Mouse (Mus musculus): ENCODE results near the gene Ghr. TPM values are rescaled to one million over a fixed set of nuclear protein-coding genes. Genes with fewer than 3 reads are reported as not detected.

Gene Ghr
- polyA plus RNA-seq, 1 experiment from 2014 or later: 101 TPM

DNA sequence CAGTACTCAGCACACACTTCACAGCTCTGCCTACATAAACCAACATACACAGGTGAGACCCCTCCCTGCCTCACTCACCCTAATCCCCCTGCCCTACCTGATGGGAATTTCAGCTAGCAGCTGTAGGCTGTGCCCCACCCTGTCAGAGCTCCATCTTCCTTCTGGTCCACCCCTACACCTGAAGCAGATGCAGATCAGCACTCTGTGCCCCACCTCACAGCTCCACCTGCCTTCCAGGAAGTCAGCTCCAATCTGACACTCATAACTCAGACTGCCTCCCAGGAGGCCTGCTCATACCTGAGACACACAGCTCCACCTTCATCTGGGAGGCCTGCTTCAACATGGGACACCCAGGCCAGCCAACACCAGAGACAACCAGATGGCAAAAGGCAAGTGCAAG, 192.6 kb downstream of the Ghr start:
- Histone ChIP-seq H3K4me1 (replicated peaks; ENCODE audit: control insufficient read depth, insufficient read depth, low read length) (0 out of 2 replicates have a peak, but pooled peaks cover 4% of the 10 kb centered on the region), H3K27ac (ENCODE audit: low read length) (no peak overlapping the region), H3K9me3 (ENCODE audit: control insufficient read depth, low read length) (no peaks in the 10 kb centered on the region), H3K27me3 (ENCODE audit: control insufficient read depth, insufficient read depth, low read depth, low read length) (no peaks in the 10 kb centered on the region), H3K4me2 (ENCODE audit: low read depth, low read length) (no peak overlapping the region), H3K9ac (ENCODE audit: low read length) (no peak overlapping the region), H3K4me3 (ENCODE audit: low read length) (no peak overlapping the region), H3K36me3 (ENCODE audit: control insufficient read depth, insufficient read depth, low read length) (no peaks in the 10 kb centered on the region)
- ATAC-seq (ENCODE audit: low read depth): no peak

DNA sequence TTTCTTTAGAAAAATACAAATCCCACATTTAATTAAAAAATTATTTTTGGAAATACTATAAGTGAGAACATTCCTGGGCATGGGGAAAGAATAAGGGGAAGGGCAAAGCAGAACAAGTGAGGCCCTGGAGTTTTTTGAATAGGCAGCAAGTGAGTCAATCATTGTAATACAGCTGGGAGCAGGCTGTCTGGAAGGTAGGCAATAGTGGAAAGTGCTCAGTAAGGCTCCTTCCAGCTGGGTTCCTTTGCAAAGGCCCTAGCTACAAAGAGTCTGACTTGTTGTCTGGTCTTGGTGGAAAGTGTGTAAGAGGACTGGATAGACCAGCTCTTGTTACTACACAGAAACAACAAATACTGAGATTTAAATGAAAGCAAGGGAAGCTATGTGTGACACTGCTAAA, 194.3 kb downstream of the Ghr start:
- Histone ChIP-seq H3K4me3 (ENCODE audit: low read length) (no peak overlapping the region), H3K4me1 (replicated peaks; ENCODE audit: control insufficient read depth, insufficient read depth, low read length) (peaks cover 8% of the 10 kb centered on the region; the same call in 1 of the 2 replicates), H3K9me3 (ENCODE audit: control insufficient read depth, low read length) (no peaks in the 10 kb centered on the region), H3K4me2 (ENCODE audit: low read depth, low read length) (no peak overlapping the region), H3K36me3 (ENCODE audit: control insufficient read depth, insufficient read depth, low read length) (no peaks in the 10 kb centered on the region), H3K27me3 (ENCODE audit: control insufficient read depth, insufficient read depth, low read depth, low read length) (no peaks in the 10 kb centered on the region), H3K9ac (ENCODE audit: low read length) (no peak overlapping the region), H3K27ac (ENCODE audit: low read length) (0 out of 2 replicates have a peak overlapping the region, but pooled peaks have one; percentile 3)
- peak; percentile 34; the same call in 1 of the 2 replicates for ATAC-seq (ENCODE audit: low read depth)

DNA sequence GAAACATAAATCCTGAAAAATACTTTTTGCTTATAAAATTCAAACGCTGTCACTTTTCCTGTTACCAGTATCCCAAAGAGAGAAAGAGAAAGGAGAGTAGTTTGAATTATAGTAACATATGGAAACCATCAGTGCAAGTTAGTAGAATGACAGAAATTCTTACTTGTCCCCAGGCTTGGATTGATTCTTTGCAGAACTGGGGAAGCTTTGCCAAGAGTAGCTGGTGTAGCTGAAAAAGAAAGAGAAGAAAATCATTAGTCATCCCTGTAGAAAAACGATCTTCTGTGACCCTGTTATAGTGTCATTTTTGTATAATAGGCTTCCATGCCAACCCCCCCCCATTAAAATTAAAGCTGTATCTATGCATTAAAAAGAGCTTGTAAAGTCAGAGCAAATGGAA, 194.8 kb downstream of the Ghr start:
- 0 out of 2 replicates have a peak overlapping the region, but pooled peaks have one; percentile 3 for H3K27ac ChIP-seq (ENCODE audit: low read length)
- peak; percentile 70 for ATAC-seq (ENCODE audit: low read depth)
- no peak overlapping the region for H3K4me2 ChIP-seq (ENCODE audit: low read depth, low read length)
- H3K9me3 ChIP-seq (ENCODE audit: control insufficient read depth, low read length): no peaks in the 10 kb centered on the region
- 57% methylated on average over 2 of the region's 2 CpGs for WGBS
- H3K9ac ChIP-seq (ENCODE audit: low read length): no peak overlapping the region
- H3K4me3 ChIP-seq (ENCODE audit: low read length): no peak overlapping the region
- no peaks in the 10 kb centered on the region for H3K27me3 ChIP-seq (ENCODE audit: control insufficient read depth, insufficient read depth, low read depth, low read length)
- H3K36me3 ChIP-seq (ENCODE audit: control insufficient read depth, insufficient read depth, low read length): no peaks in the 10 kb centered on the region
- peaks cover 8% of the 10 kb centered on the region; the same call in 1 of the 2 replicates for H3K4me1 ChIP-seq (replicated peaks; ENCODE audit: control insufficient read depth, insufficient read depth, low read length)

DNA sequence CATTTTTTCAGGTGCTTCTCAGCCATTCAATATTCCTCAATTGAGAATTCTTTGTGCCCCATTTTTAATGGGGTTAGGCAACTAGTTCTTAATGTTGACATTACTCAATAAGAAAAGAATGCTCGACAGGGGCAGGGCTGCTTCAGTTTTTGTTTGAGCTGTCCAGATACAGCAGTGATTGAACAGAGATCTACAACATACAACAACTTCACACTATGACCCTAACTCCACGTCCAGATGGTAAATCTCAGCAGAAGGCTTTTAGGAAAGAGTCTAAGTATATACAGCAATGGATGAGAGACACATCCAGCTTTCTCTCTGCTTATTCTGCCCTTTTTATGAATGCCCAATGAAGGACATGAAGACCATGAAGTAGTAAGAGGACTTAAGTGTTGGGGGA, 199.5 kb downstream of the Ghr start:
- 14% methylated on average over 2 of the region's 2 CpGs for WGBS
- peaks cover 11% of the 10 kb centered on the region for H3K4me1 ChIP-seq (replicated peaks; ENCODE audit: control insufficient read depth, insufficient read depth, low read length)
- ATAC-seq (ENCODE audit: low read depth): peak; percentile 74
- H3K27ac ChIP-seq (ENCODE audit: low read length): no peak overlapping the region
- H3K4me2 ChIP-seq (ENCODE audit: low read depth, low read length): no peak overlapping the region
- no peaks in the 10 kb centered on the region for H3K9me3 ChIP-seq (ENCODE audit: control insufficient read depth, low read length)
- H3K4me3 ChIP-seq (ENCODE audit: low read length): no peak overlapping the region
- no peak overlapping the region for H3K9ac ChIP-seq (ENCODE audit: low read length)
- no peaks in the 10 kb centered on the region for H3K27me3 ChIP-seq (ENCODE audit: control insufficient read depth, insufficient read depth, low read depth, low read length)
- H3K36me3 ChIP-seq (ENCODE audit: control insufficient read depth, insufficient read depth, low read length): no peaks in the 10 kb centered on the region

DNA sequence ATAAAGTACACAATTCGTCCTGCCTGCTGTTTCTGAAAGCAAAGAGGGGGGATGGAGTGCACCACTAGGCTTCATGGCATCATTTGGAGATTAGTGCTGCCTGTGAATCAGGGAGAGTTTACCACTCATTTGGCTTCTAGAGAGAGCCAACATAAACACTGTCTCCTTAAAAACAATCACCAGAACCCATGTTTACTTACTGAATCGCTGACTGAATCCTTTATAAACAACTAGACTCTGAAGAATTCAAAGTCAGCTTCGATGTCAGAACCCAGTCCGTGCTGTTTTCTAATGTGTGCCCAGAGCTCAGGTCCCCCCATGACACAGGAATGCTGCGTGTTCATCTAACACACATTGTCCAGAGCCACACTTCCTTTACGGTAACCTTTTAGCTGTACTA, 201.9 kb downstream of the Ghr start:
- Histone ChIP-seq H3K4me3 (ENCODE audit: low read length) (no peak overlapping the region), H3K4me1 (replicated peaks; ENCODE audit: control insufficient read depth, insufficient read depth, low read length) (peaks cover 11% of the 10 kb centered on the region), H3K27ac (ENCODE audit: low read length) (peak overlapping the region; percentile 72), H3K4me2 (ENCODE audit: low read depth, low read length) (peak overlapping the region; percentile 27; the same call in 1 of the 2 replicates), H3K27me3 (ENCODE audit: control insufficient read depth, insufficient read depth, low read depth, low read length) (no peaks in the 10 kb centered on the region), H3K36me3 (ENCODE audit: control insufficient read depth, insufficient read depth, low read length) (no peaks in the 10 kb centered on the region), H3K9ac (ENCODE audit: low read length) (no peak overlapping the region), H3K9me3 (ENCODE audit: control insufficient read depth, low read length) (no peaks in the 10 kb centered on the region)
- peak; percentile 81 for ATAC-seq (ENCODE audit: low read depth)
- 10% methylated on average over 6 of the region's 6 CpGs for WGBS

DNA sequence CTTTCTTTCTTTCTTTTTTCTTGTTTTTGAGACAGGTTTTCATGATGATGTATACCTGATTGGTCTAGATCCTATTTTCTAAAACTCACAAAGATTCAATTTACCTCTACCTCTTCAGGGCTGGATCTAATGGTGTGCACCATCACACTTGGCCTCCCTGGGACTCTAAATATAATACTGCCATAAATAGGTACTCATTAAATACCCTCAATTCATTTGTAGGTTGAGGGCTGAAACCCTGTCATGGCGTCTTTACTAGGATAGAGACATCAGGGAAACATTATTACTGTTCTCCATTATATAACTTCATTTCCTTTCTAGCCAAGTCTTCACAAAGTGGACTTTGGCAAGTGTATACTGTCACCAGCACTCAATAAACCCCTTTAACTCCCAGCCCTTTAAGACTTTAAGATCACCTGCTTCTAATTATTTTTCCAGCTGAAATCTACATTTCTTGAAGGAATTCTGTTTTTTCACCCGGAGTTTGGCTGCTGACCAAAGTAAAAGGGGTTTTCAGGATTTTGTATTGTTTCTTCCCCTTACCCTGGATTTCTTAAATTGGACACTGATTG, 214.9 kb downstream of the Ghr start:
- Histone ChIP-seq H3K4me1 (replicated peaks; ENCODE audit: control insufficient read depth, insufficient read depth, low read length) (no peaks in the 10 kb centered on the region), H3K9ac (ENCODE audit: low read length) (no peak overlapping the region), H3K27ac (ENCODE audit: low read length) (no peak overlapping the region), H3K36me3 (ENCODE audit: control insufficient read depth, insufficient read depth, low read length) (no peaks in the 10 kb centered on the region; the same call in 1 of the 2 replicates), H3K27me3 (ENCODE audit: control insufficient read depth, insufficient read depth, low read depth, low read length) (no peaks in the 10 kb centered on the region), H3K4me2 (ENCODE audit: low read depth, low read length) (no peak overlapping the region), H3K4me3 (ENCODE audit: low read length) (no peak overlapping the region), H3K9me3 (ENCODE audit: control insufficient read depth, low read length) (peaks cover 6% of the 10 kb centered on the region)
- 67% methylated on average over 2 of the region's 2 CpGs for WGBS
- no peak for ATAC-seq (ENCODE audit: low read depth)

DNA sequence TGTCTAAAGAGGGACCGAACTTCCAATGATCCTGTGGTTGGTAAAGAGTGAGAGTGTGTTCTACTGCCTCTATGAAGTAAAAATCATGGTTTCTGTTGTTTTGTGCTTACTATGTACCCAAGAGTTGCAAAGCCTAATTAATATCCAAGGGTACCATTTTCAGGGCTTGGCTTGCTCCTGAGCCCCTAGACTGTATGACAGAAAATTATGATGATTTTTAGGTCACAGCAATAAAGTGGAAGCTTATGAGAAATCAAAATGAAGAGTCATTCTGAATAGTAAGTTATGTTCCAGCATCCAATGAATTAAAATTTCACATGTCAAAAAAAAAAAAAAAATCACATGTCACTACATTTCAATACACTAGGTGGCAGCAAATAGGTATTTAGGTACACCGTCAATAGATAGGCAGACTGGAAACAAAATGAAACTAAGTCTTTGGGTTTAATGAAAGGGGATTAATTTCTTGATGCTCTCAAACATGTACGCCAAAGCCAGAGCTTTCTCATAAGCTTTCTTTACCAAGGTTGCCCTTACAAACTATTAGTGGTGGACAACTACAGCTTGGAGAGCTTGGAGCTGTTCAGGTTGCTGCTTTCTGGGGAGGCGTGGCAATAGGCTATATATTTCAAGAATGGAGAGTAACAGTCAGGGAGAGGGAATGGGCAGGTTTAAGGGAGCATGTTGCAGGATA, 227.1 kb downstream of the Ghr start:
- 56% methylated on average over 4 of the region's 4 CpGs for WGBS
- Histone ChIP-seq H3K36me3 (ENCODE audit: control insufficient read depth, insufficient read depth, low read length) (no peaks in the 10 kb centered on the region), H3K4me1 (replicated peaks; ENCODE audit: control insufficient read depth, insufficient read depth, low read length) (no peaks in the 10 kb centered on the region), H3K4me2 (ENCODE audit: low read depth, low read length) (peak overlapping the region; percentile 45), H3K9me3 (ENCODE audit: control insufficient read depth, low read length) (no peaks in the 10 kb centered on the region), H3K27me3 (ENCODE audit: control insufficient read depth, insufficient read depth, low read depth, low read length) (no peaks in the 10 kb centered on the region), H3K27ac (ENCODE audit: low read length) (no peak overlapping the region), H3K9ac (ENCODE audit: low read length) (peak overlapping the region; percentile 43), H3K4me3 (ENCODE audit: low read length) (peak overlapping the region; percentile 29)
- ATAC-seq (ENCODE audit: low read depth): no peak

DNA sequence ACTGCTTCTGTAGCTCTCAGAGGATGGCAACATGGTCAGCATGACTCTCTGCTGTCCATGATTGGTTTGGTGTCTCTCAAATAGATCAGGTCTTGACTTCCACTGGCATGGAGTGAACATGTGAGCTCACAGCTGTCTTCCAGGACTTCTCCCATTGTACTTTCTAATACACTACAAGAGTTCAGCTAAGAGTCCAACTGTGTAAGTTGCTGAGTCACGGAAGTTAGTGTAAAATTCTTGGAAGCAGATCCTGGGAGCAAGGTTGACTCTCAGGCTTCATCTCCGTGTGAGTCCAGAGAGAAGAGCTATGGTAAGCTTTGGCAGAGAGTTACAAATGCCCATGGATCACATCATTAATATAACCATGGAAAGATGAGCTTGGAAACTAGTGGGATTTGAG, 229.6 kb downstream of the Ghr start:
- Histone ChIP-seq H3K4me1 (replicated peaks; ENCODE audit: control insufficient read depth, insufficient read depth, low read length) (no peaks in the 10 kb centered on the region), H3K4me3 (ENCODE audit: low read length) (no peak overlapping the region), H3K27ac (ENCODE audit: low read length) (no peak overlapping the region), H3K27me3 (ENCODE audit: control insufficient read depth, insufficient read depth, low read depth, low read length) (no peaks in the 10 kb centered on the region), H3K36me3 (ENCODE audit: control insufficient read depth, insufficient read depth, low read length) (no peaks in the 10 kb centered on the region), H3K9me3 (ENCODE audit: control insufficient read depth, low read length) (no peaks in the 10 kb centered on the region), H3K9ac (ENCODE audit: low read length) (no peak overlapping the region), H3K4me2 (ENCODE audit: low read depth, low read length) (no peak overlapping the region)
- ATAC-seq (ENCODE audit: low read depth): no peak
- whole genome bisulfite sequencing: 77% methylated on average over 2 of the region's 2 CpGs

DNA sequence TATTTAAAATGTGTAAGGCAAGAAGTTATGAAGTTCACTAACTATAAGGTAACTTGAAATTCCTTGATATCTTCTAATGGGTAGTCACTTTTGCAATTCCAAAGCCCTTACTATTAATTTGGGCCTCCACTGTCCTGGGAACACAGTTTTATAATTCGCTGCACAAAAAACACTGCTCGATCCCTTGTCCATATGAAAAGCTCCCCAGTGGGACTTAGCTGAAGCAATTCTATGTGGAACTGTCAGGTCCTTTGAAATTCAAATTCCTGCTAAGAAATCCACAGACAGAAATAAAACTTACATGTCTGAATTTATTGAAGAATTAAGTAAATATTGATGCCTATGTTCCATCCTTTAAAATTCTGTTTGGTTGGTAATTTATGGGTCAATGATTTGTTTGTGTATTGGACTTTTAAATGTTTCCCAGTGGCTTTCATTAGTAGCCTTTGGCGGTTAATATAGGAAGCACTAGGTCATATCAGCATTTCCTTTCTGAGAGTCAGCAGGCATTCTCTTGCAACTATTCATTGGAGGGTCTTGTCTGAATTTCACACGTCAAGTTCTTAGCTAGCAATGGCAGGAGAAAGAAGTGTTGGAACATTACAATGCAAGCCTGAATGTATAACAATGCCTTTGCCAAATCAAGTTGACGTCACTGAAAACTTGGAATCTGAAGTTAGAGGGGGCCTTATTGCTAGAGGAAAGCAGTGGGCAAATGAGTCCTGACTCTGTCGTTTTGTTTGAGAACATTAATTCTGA, 233.8 kb downstream of the Ghr start:
- no peaks in the 10 kb centered on the region for H3K9me3 ChIP-seq (ENCODE audit: control insufficient read depth, low read length)
- ATAC-seq (ENCODE audit: low read depth): no peak
- no peak overlapping the region for H3K9ac ChIP-seq (ENCODE audit: low read length)
- H3K36me3 ChIP-seq (ENCODE audit: control insufficient read depth, insufficient read depth, low read length): no peaks in the 10 kb centered on the region
- no peaks in the 10 kb centered on the region for H3K27me3 ChIP-seq (ENCODE audit: control insufficient read depth, insufficient read depth, low read depth, low read length)
- peaks cover 9% of the 10 kb centered on the region for H3K4me1 ChIP-seq (replicated peaks; ENCODE audit: control insufficient read depth, insufficient read depth, low read length)
- WGBS: 66% methylated on average over 6 of the region's 6 CpGs
- no peak overlapping the region for H3K4me2 ChIP-seq (ENCODE audit: low read depth, low read length)
- no peak overlapping the region for H3K4me3 ChIP-seq (ENCODE audit: low read length)
- no peak overlapping the region for H3K27ac ChIP-seq (ENCODE audit: low read length)

Data from lung, embryonic 16.5 days (tissue).